Mouse (Mus musculus) stomach, postnatal 0 days (tissue): Measurements from ENCODE around the gene Efcab6.

Experiments
- CTCF ChIP-seq: IDR thresholded peaks from 2 replicates; pipeline ENCODE4 v1.5.1; 2016; ENCODE audit warnings: antibody characterized with exemption, low read depth, mild to moderate bottlenecking, moderate library complexity
- EP300 ChIP-seq: optimal IDR thresholded peaks from 2 replicates; pipeline ENCODE3; 2016; ENCODE audit warnings: antibody characterized with exemption

DNA sequence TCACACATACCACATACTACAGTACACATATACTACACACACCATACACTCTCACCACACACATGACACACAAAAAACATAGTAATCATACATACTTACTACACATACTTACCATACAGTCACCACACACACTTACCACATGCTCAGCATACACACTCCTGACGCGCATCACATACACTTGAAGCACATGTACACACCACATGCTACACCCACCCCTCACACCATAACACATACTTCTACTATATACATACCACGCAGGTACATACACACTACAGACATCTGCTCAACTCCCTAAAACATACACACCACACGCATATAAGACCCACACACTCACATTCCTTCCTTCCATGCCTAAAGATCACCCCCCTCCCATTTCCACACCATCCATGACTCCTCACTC lies 11.9 kb downstream of the Efcab6 start:
- TF ChIP-seq CTCF = no peak
- TF ChIP-seq EP300 = no peak
